Mouse (Mus musculus): ENCODE data around the gene Gpr35. TPM values are rescaled to one million over a fixed set of nuclear protein-coding genes. Genes with fewer than 3 reads are reported as not detected.

Gene Gpr35
- polyA plus RNA-seq, 1 experiment from 2014 or later = 0.48 TPM

GRCm38 (mm10) chr1:93018716-93019115, 68.1 kb downstream of the Gpr35 start:
- H3K9ac ChIP-seq = no peak overlapping the region
- H3K4me1 ChIP-seq = no peaks in the 10 kb centered on the region
- H3K36me3 ChIP-seq = no peaks in the 10 kb centered on the region
- no peak overlapping the region for H3K4me3 ChIP-seq
- no peaks in the 10 kb centered on the region for H3K9me3 ChIP-seq
- no peak overlapping the region for H3K27ac ChIP-seq (replicated peaks)
- peaks cover 35% of the 10 kb centered on the region for H3K27me3 ChIP-seq (replicated peaks)
- WGBS = 78% methylated on average over 10 of the region's 10 CpGs
- no peak overlapping the region for H3K4me2 ChIP-seq
- ATAC-seq (ENCODE audit: extremely low read depth, insufficient number of reproducible peaks, low FRiP score, low TSS enrichment) = no peak

- Histone ChIP-seq H3K9ac (no peak overlapping the region), H3K27me3 (replicated peaks) (peaks cover 35% of the 10 kb centered on the region), H3K4me2 (no peak overlapping the region), H3K27ac (replicated peaks) (no peak overlapping the region), H3K4me1 (no peaks in the 10 kb centered on the region), H3K4me3 (no peak overlapping the region), H3K9me3 (no peaks in the 10 kb centered on the region), H3K36me3 (no peaks in the 10 kb centered on the region)
- 71% methylated on average over 4 of the region's 4 CpGs for WGBS
- no peak for ATAC-seq (ENCODE audit: extremely low read depth, insufficient number of reproducible peaks, low FRiP score, low TSS enrichment)
Measured at GRCm38 (mm10) chr1:93020602-93021001, 69.9 kb downstream of the Gpr35 start.

DNA sequence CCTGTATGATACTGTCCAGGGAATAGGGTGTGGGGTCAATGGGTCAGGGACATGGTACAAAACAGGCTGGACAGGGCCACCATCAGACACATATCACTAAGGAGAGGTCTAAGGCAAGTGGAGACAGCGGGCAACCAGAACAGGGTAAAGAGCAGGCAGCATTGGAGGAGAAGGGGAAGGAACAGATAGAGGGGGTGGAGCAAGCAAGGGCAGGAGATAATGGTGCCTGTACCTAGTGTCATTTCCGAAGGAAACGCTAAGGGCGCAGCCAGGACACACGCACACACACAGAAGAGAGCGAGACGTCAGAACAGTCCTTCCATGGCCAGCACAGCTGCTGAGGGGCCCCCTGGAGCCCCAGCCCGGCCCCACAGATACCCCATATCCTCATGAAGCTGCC, 75.9 kb downstream of the Gpr35 start:
- 64% methylated on average over 8 of the region's 8 CpGs for WGBS
- Histone ChIP-seq H3K27ac (replicated peaks) (no peak overlapping the region), H3K9me3 (no peaks in the 10 kb centered on the region), H3K36me3 (no peaks in the 10 kb centered on the region), H3K4me1 (no peaks in the 10 kb centered on the region), H3K4me3 (no peak overlapping the region), H3K9ac (no peak overlapping the region), H3K4me2 (no peak overlapping the region), H3K27me3 (replicated peaks) (peaks cover 14% of the 10 kb centered on the region)
- no peak for ATAC-seq (ENCODE audit: extremely low read depth, insufficient number of reproducible peaks, low FRiP score, low TSS enrichment)

- no peaks in the 10 kb centered on the region for H3K36me3 ChIP-seq
- no peaks in the 10 kb centered on the region for H3K9me3 ChIP-seq
- H3K4me1 ChIP-seq = peaks cover 21% of the 10 kb centered on the region
- no peak overlapping the region for H3K4me3 ChIP-seq
- H3K9ac ChIP-seq = no peak overlapping the region
- H3K27ac ChIP-seq (replicated peaks) = no peak overlapping the region
- ATAC-seq (ENCODE audit: extremely low read depth, insufficient number of reproducible peaks, low FRiP score, low TSS enrichment) = no peak
- no peak overlapping the region for H3K4me2 ChIP-seq
- 88% methylated on average over 10 of the region's 10 CpGs for WGBS
- no peaks in the 10 kb centered on the region; the same call in 1 of the 2 replicates for H3K27me3 ChIP-seq (replicated peaks)
Measured at GRCm38 (mm10) chr1:93029387-93029786, 78.7 kb downstream of the Gpr35 start.

DNA sequence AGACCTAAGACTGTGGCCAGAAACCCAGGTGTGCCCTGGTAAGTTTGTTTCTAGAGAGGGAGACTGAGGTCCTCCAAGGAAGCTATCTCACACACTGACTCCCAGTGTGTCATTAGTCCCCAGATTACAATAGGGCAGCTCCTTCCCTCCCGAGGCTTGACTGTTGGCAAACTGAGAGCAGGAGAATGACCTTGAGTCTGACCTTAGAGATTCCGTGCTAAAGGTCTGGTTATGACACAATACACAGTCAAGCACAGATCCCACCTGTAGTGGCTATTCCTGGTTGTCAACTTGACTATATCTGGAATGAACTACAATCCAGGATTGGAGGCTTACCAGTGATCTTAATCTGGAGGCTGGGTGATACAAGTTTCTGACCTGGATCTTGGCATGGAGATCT, 79.4 kb downstream of the Gpr35 start:
- Histone ChIP-seq H3K4me1 (peaks cover 27% of the 10 kb centered on the region), H3K36me3 (no peaks in the 10 kb centered on the region), H3K4me3 (no peak overlapping the region), H3K4me2 (no peak overlapping the region), H3K9me3 (no peaks in the 10 kb centered on the region), H3K27ac (replicated peaks) (no peak overlapping the region), H3K27me3 (replicated peaks) (no peaks in the 10 kb centered on the region; the same call in 1 of the 2 replicates), H3K9ac (no peak overlapping the region)
- 46% methylated on average over 2 of the region's 2 CpGs for WGBS
- ATAC-seq (ENCODE audit: extremely low read depth, insufficient number of reproducible peaks, low FRiP score, low TSS enrichment) = no peak

GRCm38 (mm10) chr1:93031199-93031598, 80.5 kb downstream of the Gpr35 start:
- Histone ChIP-seq H3K4me1 (peaks cover 32% of the 10 kb centered on the region), H3K9me3 (no peaks in the 10 kb centered on the region), H3K27ac (replicated peaks) (no peak overlapping the region), H3K36me3 (no peaks in the 10 kb centered on the region), H3K4me2 (no peak overlapping the region), H3K9ac (no peak overlapping the region), H3K27me3 (replicated peaks) (no peaks in the 10 kb centered on the region), H3K4me3 (no peak overlapping the region)
- ATAC-seq (ENCODE audit: extremely low read depth, insufficient number of reproducible peaks, low FRiP score, low TSS enrichment) = no peak
- 69% methylated on average over 3 of the region's 3 CpGs for WGBS

GRCm38 (mm10) chr1:93033989-93034388, 83.3 kb downstream of the Gpr35 start:
- H3K9me3 ChIP-seq = 0 out of 2 replicates have a peak, but pooled peaks cover 7% of the 10 kb centered on the region
- no peak for ATAC-seq (ENCODE audit: extremely low read depth, insufficient number of reproducible peaks, low FRiP score, low TSS enrichment)
- H3K27ac ChIP-seq (replicated peaks) = no peak overlapping the region
- no peak overlapping the region for H3K4me3 ChIP-seq
- peaks cover 32% of the 10 kb centered on the region for H3K4me1 ChIP-seq
- 24% methylated on average over 8 of the region's 8 CpGs for WGBS
- no peak overlapping the region for H3K4me2 ChIP-seq
- H3K27me3 ChIP-seq (replicated peaks) = no peaks in the 10 kb centered on the region
- H3K36me3 ChIP-seq = peaks cover 9% of the 10 kb centered on the region; the same call in 1 of the 2 replicates
- no peak overlapping the region for H3K9ac ChIP-seq

- ATAC-seq (ENCODE audit: extremely low read depth, insufficient number of reproducible peaks, low FRiP score, low TSS enrichment) = no peak
- Histone ChIP-seq H3K4me2 (no peak overlapping the region), H3K27me3 (replicated peaks) (no peaks in the 10 kb centered on the region), H3K9me3 (0 out of 2 replicates have a peak, but pooled peaks cover 7% of the 10 kb centered on the region), H3K27ac (replicated peaks) (no peak overlapping the region), H3K4me1 (peaks cover 32% of the 10 kb centered on the region), H3K36me3 (peaks cover 9% of the 10 kb centered on the region; the same call in 1 of the 2 replicates), H3K4me3 (no peak overlapping the region), H3K9ac (no peak overlapping the region)
- WGBS = 64% methylated on average over 4 of the region's 4 CpGs
Measured at GRCm38 (mm10) chr1:93035981-93036380, 85.3 kb downstream of the Gpr35 start.

Other genes with a start within 250 kb of the Gpr35 start
- gene Gpc1, start 119.2 kb upstream of the Gpr35 start, polyA plus RNA-seq (2015; fragmentation: Nextera tagmentation; extraction: Ambion mirVana) = 53.1 and 61.5 TPM in 2 replicates
- 0.12 and 0.17 TPM in 2 replicates for gene Ankmy1, start 48.0 kb upstream of the Gpr35 start, polyA plus RNA-seq (2015; fragmentation: Nextera tagmentation; extraction: Ambion mirVana)
- gene Dusp28, start 43.9 kb upstream of the Gpr35 start, polyA plus RNA-seq (2015; fragmentation: Nextera tagmentation; extraction: Ambion mirVana) = 9.8 and 12.8 TPM in 2 replicates
- gene Rnpepl1, start 40.1 kb upstream of the Gpr35 start, polyA plus RNA-seq (2015; fragmentation: Nextera tagmentation; extraction: Ambion mirVana) = 30.9 and 31.0 TPM in 2 replicates
- 14.9 and 15.8 TPM in 2 replicates for gene Capn10, start 16.5 kb upstream of the Gpr35 start, polyA plus RNA-seq (2015; fragmentation: Nextera tagmentation; extraction: Ambion mirVana)
- gene Aqp12, start 55.5 kb downstream of the Gpr35 start, polyA plus RNA-seq (2015; fragmentation: Nextera tagmentation; extraction: Ambion mirVana) = not detected in 2 replicates
- 9.7 and 10.8 TPM in 2 replicates for gene Kif1a, start 151.1 kb downstream of the Gpr35 start, polyA plus RNA-seq (2015; fragmentation: Nextera tagmentation; extraction: Ambion mirVana)
- 0.27 TPM in 1 of 2 replicates, not detected in the other for gene Agxt, start 184.4 kb downstream of the Gpr35 start, polyA plus RNA-seq (2015; fragmentation: Nextera tagmentation; extraction: Ambion mirVana)
- gene 2310007B03Rik, start 210.1 kb downstream of the Gpr35 start, polyA plus RNA-seq (2015; fragmentation: Nextera tagmentation; extraction: Ambion mirVana) = 0.12 and 0.24 TPM in 2 replicates
- gene Crocc2, start 217.9 kb downstream of the Gpr35 start, polyA plus RNA-seq (2015; fragmentation: Nextera tagmentation; extraction: Ambion mirVana) = 0.17 and 0.31 TPM in 2 replicates